Mouse (Mus musculus): ENCODE data around the gene Hist1h4m. TPM values are rescaled to one million over a fixed set of nuclear protein-coding genes. Genes with fewer than 3 reads are reported as not detected.
"Not testable (repeated sequence)": the region's sequence is repeated elsewhere in the genome, so short reads cannot be mapped to it uniquely, and the experiment has no call there.

Hist1h4m gene
- total RNA-seq, 2 experiments from 2014 or later = 50.3 to 50.9 TPM

- H3K4me3 ChIP-seq; H3K27ac ChIP-seq; intact Hi-C loops (cut with DNase I); DNase-seq: not testable (repeated sequence)
Measured at GRCm38 (mm10) chr13:21846356-21846755, 34.8 kb downstream of the Hist1h4m start.

- no peak overlapping the region for H3K4me3 ChIP-seq
- intact Hi-C loops (cut with DNase I) = no loop called here
Measured at GRCm38 (mm10) chr13:21847883-21848282, 36.3 kb downstream of the Hist1h4m start.

GRCm38 (mm10) chr13:21850696-21851095 is 39.1 kb downstream of the Hist1h4m start:
- H3K27ac ChIP-seq, DNase-seq, H3K4me3 ChIP-seq: not testable (repeated sequence)
- intact Hi-C loops (cut with DNase I) = loop anchor here (10.0 kb wide), 3 partner anchors 94 to 1594 kb away; partner anchors contain the start of gene Zfp184

More at GRCm38 (mm10) chr13:21847883-21848282, 36.3 kb downstream of the Hist1h4m start:
- no peak for DNase-seq
- H3K27ac ChIP-seq = no peak overlapping the region
- TF ChIP-seq CTCF (IDR thresholded peaks at IDR 0.05) = no peak

GRCm38 (mm10) chr13:21852215-21852945 is 40.8 kb downstream of the Hist1h4m start:
- intact Hi-C loops (cut with DNase I) = loop anchor here (10.0 kb wide), 3 partner anchors 92 to 1592 kb away; partner anchors contain the start of gene Zfp184
- no peak overlapping the region for H3K4me3 ChIP-seq
- H3K27ac ChIP-seq = peak overlapping the region; percentile 69
- TF ChIP-seq CTCF (IDR thresholded peaks at IDR 0.05) = no peak
- peak; percentile 39 for DNase-seq

- TF ChIP-seq CTCF (IDR thresholded peaks at IDR 0.05) = no peak
- peak; percentile 72 for DNase-seq
- intact Hi-C loops (cut with DNase I) = loop anchor here (10.0 kb wide), 3 partner anchors 90 to 1590 kb away; partner anchors contain the start of gene Zfp184
- peak overlapping the region; percentile 75 for H3K4me3 ChIP-seq
- no peak overlapping the region for H3K27ac ChIP-seq
Measured at GRCm38 (mm10) chr13:21855146-21855545, 43.6 kb downstream of the Hist1h4m start.

- no peak for TF ChIP-seq CTCF (IDR thresholded peaks at IDR 0.05)
- Histone ChIP-seq H3K4me3 (peak overlapping the region; percentile 75), H3K27ac (no peak overlapping the region)
- intact Hi-C loops (cut with DNase I) = loop anchor here (10.0 kb wide), 3 partner anchors 89 to 1589 kb away; partner anchors contain the start of gene Zfp184
- DNase-seq = no peak
Measured at GRCm38 (mm10) chr13:21855698-21856162, 44.2 kb downstream of the Hist1h4m start.

- intact Hi-C loops (cut with DNase I) = no loop called here
- no peak for TF ChIP-seq CTCF (IDR thresholded peaks at IDR 0.05)
- no peak for DNase-seq
- H3K4me3 ChIP-seq = no peak overlapping the region
- no peak overlapping the region for H3K27ac ChIP-seq
Measured at GRCm38 (mm10) chr13:21861608-21862007, 50.1 kb downstream of the Hist1h4m start.

Small RNAs within 50 kb of the gene (microRNA-seq; reads per million reads assigned to microRNA genes)
- gene Gm19658 (not detected), gene Gm44346 (not detected), gene Gm44466 (not detected)

Other genes starting within 250 kb of the Hist1h4m start
- gene Olfr1364, start 230.0 kb upstream of the Hist1h4m start, total RNA-seq (2021) = not detected
- gene Olfr1362, start 197.7 kb upstream of the Hist1h4m start, total RNA-seq (2021) = not detected
- not detected for gene Olfr11, start 169.2 kb upstream of the Hist1h4m start, total RNA-seq (2021)
- not detected for gene Olfr1361, start 148.4 kb upstream of the Hist1h4m start, total RNA-seq (2021)
- not detected for gene Olfr1360, start 134.3 kb upstream of the Hist1h4m start, total RNA-seq (2021)
- gene Olfr1359, start 113.6 kb upstream of the Hist1h4m start, total RNA-seq (2021) = not detected
- gene Hist1h2bl, start 95.6 kb upstream of the Hist1h4m start, total RNA-seq (2021) = 1 to 10 TPM; 3.9 to 6.5 TPM
- 1 to 10 TPM in 1 of 2 experiments, not detected in 1; 2.2 TPM for gene Hist1h2ai, start 95.3 kb upstream of the Hist1h4m start, total RNA-seq (2021)
- gene Hist1h3h, start 94.1 kb upstream of the Hist1h4m start, total RNA-seq (2021) = 1 to 10 TPM; 1.2 to 2.1 TPM
- 1 to 10 TPM in 1 of 2 experiments, not detected in 1; 1.2 TPM for gene Hist1h2bm, start 89.7 kb upstream of the Hist1h4m start, total RNA-seq (2021)
- gene Hist1h4j, start 76.7 kb upstream of the Hist1h4m start, total RNA-seq (2021) = 1 to 10 TPM in 1 of 2 experiments, under 1 TPM in 1; 0.42 to 1.1 TPM
- gene Hist1h4k, start 61.2 kb upstream of the Hist1h4m start, total RNA-seq (2021) = 10 to 100 TPM; 12.0 to 12.2 TPM
- under 1 TPM in 1 of 2 experiments, not detected in 1; 0.98 TPM for gene Hist1h2ak, start 57.9 kb upstream of the Hist1h4m start, total RNA-seq (2021)
- 1 to 10 TPM in 1 of 2 experiments, not detected in 1; 1.4 TPM for gene Hist1h2bn, start 57.6 kb upstream of the Hist1h4m start, total RNA-seq (2021)
- gene Hist1h1b, start 31.1 kb upstream of the Hist1h4m start, total RNA-seq (2021) = under 1 TPM; 0.45 to 0.69 TPM
- 10 to 100 TPM; 10.1 to 10.3 TPM for gene Hist1h3i, start 28.4 kb upstream of the Hist1h4m start, total RNA-seq (2021)
- gene Hist1h2an, start 24.5 kb upstream of the Hist1h4m start, total RNA-seq (2021) = not detected
- 1 to 10 TPM in 1 of 2 experiments, not detected in 1; 1.1 TPM for gene Hist1h2bp, start 24.3 kb upstream of the Hist1h4m start, total RNA-seq (2021)
- gene Hist1h2bq, start 1.5 kb upstream of the Hist1h4m start, total RNA-seq (2021) = 10 to 100 TPM; 16.2 to 21.6 TPM
- 1 to 10 TPM; 1.2 to 2.3 TPM for gene Hist1h2ao, start 1.3 kb upstream of the Hist1h4m start, total RNA-seq (2021)
- gene Hist1h4n, start 20.4 kb downstream of the Hist1h4m start, total RNA-seq (2021) = 1 to 10 TPM; 4.4 to 5.7 TPM
- gene Hist1h2ap, start 21.8 kb downstream of the Hist1h4m start, total RNA-seq (2021) = 1 to 10 TPM in 1 of 2 experiments, not detected in 1; 1.9 TPM
- gene Hist1h2br, start 22.0 kb downstream of the Hist1h4m start, total RNA-seq (2021) = 10 to 100 TPM; 16.0 to 21.3 TPM
- gene Zfp184, start 133.3 kb downstream of the Hist1h4m start, total RNA-seq (2021) = under 1 TPM; 0.17 to 0.36 TPM
- not detected for gene Pom121l2, start 169.4 kb downstream of the Hist1h4m start, total RNA-seq (2021)
- gene Prss16, start 198.0 kb downstream of the Hist1h4m start, total RNA-seq (2021) = not detected
- gene Hist1h2ah, start 223.8 kb downstream of the Hist1h4m start, total RNA-seq (2021) = 1 to 10 TPM in 1 of 2 experiments, not detected in 1; 3.7 TPM
- gene Hist1h2bk, start 224.1 kb downstream of the Hist1h4m start, total RNA-seq (2021) = 1 to 10 TPM in 1 of 2 experiments, not detected in 1; 2.6 TPM
- gene Hist1h4i, start 229.6 kb downstream of the Hist1h4m start, total RNA-seq (2021) = 10 to 100 TPM; 24.1 to 25.0 TPM
- 1 to 10 TPM; 1.1 to 2.3 TPM for gene Hist1h2ag, start 231.2 kb downstream of the Hist1h4m start, total RNA-seq (2021)
- gene Hist1h2bj, start 231.5 kb downstream of the Hist1h4m start, total RNA-seq (2021) = 1 to 10 TPM; 2.3 to 3.4 TPM